ENCODE assay signal across 13 mouse cellular contexts in genomic region chr2:180560245-180560644, GRCm38 (mm10). TPM values are rescaled to one million over a fixed set of nuclear protein-coding genes. Genes with fewer than 3 reads are reported as not detected.
DNase-seq lines count a peak whose midpoint lies in the region; ATAC-seq and TF ChIP-seq lines count a peak whose summit lies in the region.
"Had no signal": no experiment of that assay in that cellular context is flagged by ENCODE, and none has a peak within 500 bp of the region (broad histone marks: within the 10 kb centered on the region; RNA-seq: fewer than 3 reads in every experiment).

No protein-coding gene starts in this region.

- H3K4me3 ChIP-seq in lung, adult 2 months (replicated peaks; ENCODE audit: extremely low read depth, low read depth, low read length) = no peak overlapping the region
- H3K4me3 ChIP-seq: forebrain, embryonic 12.5 days; myocyte had no signal

- 0 out of 2 replicates have a peak, but pooled peaks have one; percentile 58 for ATAC-seq in megakaryocyte-erythroid progenitor cell, adult 5-6 weeks (replicated peaks; ENCODE audit: low FRiP score, low TSS enrichment, poor library complexity, severe bottlenecking)
- no peak for ATAC-seq in inflammation-experienced regulatory T-cells, adult 6 months

- 51% methylated on average over 5 of the region's 5 CpGs for WGBS in lung, adult 2 months

- H3K4me1 ChIP-seq in lung, adult 2 months (ENCODE audit: control insufficient read depth, insufficient read depth, low read length) = no peaks in the 10 kb centered on the region
- H3K4me1 ChIP-seq: forebrain, embryonic 12.5 days had no signal

- peak; percentile 32 for DNase-seq in embryo, embryonic 10.5 days (ENCODE audit: low spot score)
- DNase-seq in embryo, embryonic 9.5 days (ENCODE audit: extremely low spot score) = no peak
- no peak for DNase-seq in lung, adult 2 months
- no peak for DNase-seq in lung, postnatal 10 days
- peak; percentile 16 for DNase-seq in MEL-GATA-1-ER (ENCODE audit: extremely low read depth, low read depth)
- no peak for DNase-seq in ovary, postnatal 14 days (ENCODE audit: low spot score)
- DNase-seq: cerebellum, adult 11 months; heart, postnatal 14 days; right cerebral cortex, postnatal 25 days had no signal

- TF ChIP-seq POLR2A in lung, adult 2 months (IDR thresholded peaks at IDR 0.05; ENCODE audit: borderline replicate concordance, extremely low read depth, low read depth, low read length) = no peak

- TF ChIP-seq CTCF in lung, adult 2 months (IDR thresholded peaks at IDR 0.05; ENCODE audit: insufficient read depth, low read length) = peak; percentile 41

RNA-seq across cellular contexts. Expression of gene Mrgbp, which starts 20.9 kb away (rescaled TPM):
- polyA plus RNA-seq in lung, adult 2 months (2012; rRNA removed) = 25.4 and 27.6 TPM in 2 replicates
- 32.0 and 43.3 TPM in 2 replicates for total RNA-seq in megakaryocyte-erythroid progenitor cell, adult 5-6 weeks (2014; fragmentation: Nextera tagmentation)
- 37.5 and 39.7 TPM in 2 replicates for total RNA-seq in megakaryocyte-erythroid progenitor cell, adult 5-6 weeks (2017)
- 10 to 100 TPM; 15.8 to 28.5 (median 21.4) TPM for polyA plus RNA-seq in inflammation-experienced regulatory T-cells, adult 6 months (2017; shearing (Covaris generic))

RNA-seq across cellular contexts. Expression of gene Ogfr, which starts 28.8 kb away (rescaled TPM):
- 36.2 and 37.7 TPM in 2 replicates for polyA plus RNA-seq in lung, adult 2 months (2012; rRNA removed)
- total RNA-seq in megakaryocyte-erythroid progenitor cell, adult 5-6 weeks (2014; fragmentation: Nextera tagmentation) = 24.8 and 37.6 TPM in 2 replicates
- total RNA-seq in megakaryocyte-erythroid progenitor cell, adult 5-6 weeks (2017) = 32.0 and 42.5 TPM in 2 replicates
- polyA plus RNA-seq in inflammation-experienced regulatory T-cells, adult 6 months (2017; shearing (Covaris generic)) = 10 to 100 TPM; 11.2 to 19.9 (median 12.3) TPM

RNA-seq across cellular contexts. Expression of gene Col9a3, which starts 37.3 kb away (rescaled TPM):
- polyA plus RNA-seq in lung, adult 2 months (2012; rRNA removed) = 1.6 TPM in 2 replicates
- total RNA-seq in megakaryocyte-erythroid progenitor cell, adult 5-6 weeks (2014; fragmentation: Nextera tagmentation) = 1.5 and 1.7 TPM in 2 replicates
- total RNA-seq in megakaryocyte-erythroid progenitor cell, adult 5-6 weeks (2017) = 2.1 TPM in 1 of 2 replicates, not detected in the other
- polyA plus RNA-seq in inflammation-experienced regulatory T-cells, adult 6 months (2017; shearing (Covaris generic)) = 1 to 10 TPM in 1 of 3 experiments, under 1 TPM in 2; 0.19 to 1.5 (median 0.87) TPM

Comparison
In these comparisons a context has a peak if more than half of its experiments do, and no peak if none do; other contexts are left out.
1. DNase-seq: peak in embryo, embryonic 10.5 days (single experiment) and MEL-GATA-1-ER (single experiment); none in embryo, embryonic 9.5 days (single experiment), lung, adult 2 months (single experiment), lung, postnatal 10 days (single experiment) and ovary, postnatal 14 days (single experiment).